Mouse (Mus musculus) natural killer cell, adult 2 months (primary cell): ENCODE data around the gene Zc2hc1c.

ENCODE experiments used
- DNase-seq, 2 experiments: peaks; one replicate each; pipeline ENCODE4 v3.0.0; 2022; ENCODE audit warnings: low spot score in 2 of 2

The Zc2hc1c gene

GRCm38 (mm10) chr12:85339243-85339729, 50.9 kb downstream of the Zc2hc1c start, which contains the start of gene Nek9:
Gene Nek9 (minus strand): TSS chr12:85339362.
- peak; percentile 92 for DNase-seq

- peak; percentile 15 to 25 for DNase-seq
These were observed 51.6 kb downstream of the Zc2hc1c start for GRCm38 (mm10) chr12:85339947-85340346.

- DNase-seq = peak; percentile 41
These were observed 52.7 kb downstream of the Zc2hc1c start for GRCm38 (mm10) chr12:85341131-85341530.

- DNase-seq = no peak
These were observed 53.9 kb downstream of the Zc2hc1c start for GRCm38 (mm10) chr12:85342310-85342709.

- no peak for DNase-seq
These were observed 55.9 kb downstream of the Zc2hc1c start for GRCm38 (mm10) chr12:85344252-85344651.

GRCm38 (mm10) chr12:85345559-85345958, 57.2 kb downstream of the Zc2hc1c start:
- no peak for DNase-seq

GRCm38 (mm10) chr12:85346374-85346773, 58.0 kb downstream of the Zc2hc1c start:
- DNase-seq = peak; percentile 50 to 64

GRCm38 (mm10) chr12:85347196-85347595, 58.8 kb downstream of the Zc2hc1c start:
- DNase-seq = no peak

- no peak for DNase-seq
These were observed 59.9 kb downstream of the Zc2hc1c start for GRCm38 (mm10) chr12:85348338-85348737.
